Mouse (Mus musculus): Measurements from ENCODE around the gene AU022252.

DNA sequence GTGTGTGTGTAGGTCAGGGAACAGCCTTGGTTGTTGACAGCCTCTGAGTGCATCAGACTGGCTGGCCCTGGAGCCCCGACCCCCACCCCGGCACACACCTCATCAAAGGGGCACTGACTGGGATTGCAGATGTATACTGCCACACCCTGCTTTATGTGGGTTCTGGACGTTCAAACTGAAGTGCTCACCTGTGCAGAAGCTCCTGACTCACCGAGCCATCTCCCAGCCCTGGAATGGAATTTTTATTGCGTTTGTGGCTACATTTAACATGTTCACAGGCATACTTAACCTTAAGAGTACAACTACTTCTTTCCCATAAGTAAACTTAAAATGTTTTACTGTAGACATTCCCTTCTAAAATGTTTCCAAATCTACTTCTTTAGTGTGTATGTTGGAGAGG lies 74.6 kb downstream of the AU022252 start:
- no peak for TF ChIP-seq POLR2A (IDR thresholded peaks at IDR 0.05; ENCODE audit: insufficient read length, low read depth)
- no peak for TF ChIP-seq USF1 (IDR thresholded peaks at IDR 0.05; ENCODE audit: low read depth)
- no peak for TF ChIP-seq TCF12 (IDR thresholded peaks at IDR 0.05; ENCODE audit: insufficient read depth, poor library complexity, severe bottlenecking)
- TF ChIP-seq MAX (IDR thresholded peaks at IDR 0.05; ENCODE audit: low read depth): no peak
- no peak for TF ChIP-seq MYOG (IDR thresholded peaks at IDR 0.05; ENCODE audit: control insufficient read depth in 1 of 3, insufficient read depth in 1 of 3, insufficient read length in 2 of 3, low read depth in 2 of 3)
